Mouse (Mus musculus) CH12.LX (cell line): ENCODE results near the gene Rbms1. TPM values are rescaled to one million over a fixed set of nuclear protein-coding genes. Genes with fewer than 3 reads are reported as not detected.

Source experiments
- DNase-seq: peaks from one replicate; pipeline ENCODE4 v3.0.0-alpha.2; 2013; ENCODE audit errors: extremely low read depth
- H3K27ac ChIP-seq: 2 replicates; pipeline ENCODE4 v1.5.1; 2012; ENCODE audit warnings: low read depth, mild to moderate bottlenecking, control low read depth, moderate library complexity; ENCODE audit not compliant: insufficient read depth
- H3K27me3 ChIP-seq: replicated peaks from 2 replicates; pipeline ENCODE3; 2012; ENCODE audit warnings: inconsistent platforms
- H3K36me3 ChIP-seq, 2 experiments: replicated peaks in 1 of 2; 2 replicates each; pipeline versions ENCODE3 to v1.6.1; 2012; ENCODE audit warnings: inconsistent platforms in 1 of 2, low read length in 1 of 2, mild to moderate bottlenecking in 1 of 2, mixed read lengths in 1 of 2, moderate library complexity in 1 of 2; ENCODE audit not compliant: control insufficient read depth in 1 of 2, insufficient read depth in 1 of 2
- H3K4me1 ChIP-seq, 2 experiments: 2 replicates each; pipeline ENCODE4 v1.6.1; 2012; ENCODE audit warnings: inconsistent platforms in 1 of 2, moderate library complexity in 1 of 2; ENCODE audit not compliant: insufficient read depth in 2 of 2, control insufficient read depth in 1 of 2
- H3K4me2 ChIP-seq: 2 replicates; pipeline ENCODE4 v1.6.1; 2012; ENCODE audit warnings: low read depth, mild to moderate bottlenecking, control low read depth; ENCODE audit not compliant: poor library complexity, insufficient read depth, severe bottlenecking
- H3K4me3 ChIP-seq, 3 experiments: fragments of 150-350 bp in 1 of 3; sonication (generic) in 1 of 3; replicated peaks in 1 of 3; 2 replicates each; pipeline versions ENCODE3 to v1.5.1; 2011 to 2012; ENCODE audit warnings: low read depth in 2 of 3, low read length in 2 of 3, mild to moderate bottlenecking in 2 of 3, moderate library complexity in 2 of 3, control low read depth in 1 of 3, improper control_type of control experiment in 1 of 3, inconsistent platforms in 1 of 3, mixed read lengths in 1 of 3; ENCODE audit not compliant: poor library complexity in 1 of 3
- H3K79me2 ChIP-seq: replicated peaks from 2 replicates; pipeline ENCODE4 v1.6.1; 2012; ENCODE audit warnings: mild to moderate bottlenecking, moderate library complexity; ENCODE audit not compliant: control insufficient read depth, poor library complexity, insufficient read depth, severe bottlenecking; ENCODE audit errors: extremely low read depth
- H3K9ac ChIP-seq: 2 replicates; pipeline ENCODE4 v1.6.1; 2012; ENCODE audit warnings: low read depth, mild to moderate bottlenecking, control low read depth, moderate library complexity; ENCODE audit not compliant: insufficient read depth
- H3K9me3 ChIP-seq: replicated peaks from 2 replicates; pipeline ENCODE3; 2012; ENCODE audit warnings: low read length, inconsistent platforms, mixed read lengths
- CHD2 ChIP-seq: IDR thresholded peaks from 2 replicates; pipeline ENCODE4 v1.6.1; 2011; ENCODE audit warnings: low read length, improper control_type of control experiment
- CTCF ChIP-seq, 2 experiments: IDR thresholded peaks in 1 of 2; conservative IDR thresholded peaks in 1 of 2; 2 replicates each; pipeline ENCODE4 v1.5.1; 2011 to 2012; ENCODE audit warnings: low read depth in 2 of 2, low read length in 2 of 2, improper control_type of control experiment in 1 of 2, inconsistent platforms in 1 of 2, mild to moderate bottlenecking in 1 of 2, moderate library complexity in 1 of 2
- ELF1 ChIP-seq: IDR thresholded peaks from 2 replicates; pipeline ENCODE4 v1.6.1; 2014; ENCODE audit warnings: low read depth, mild to moderate bottlenecking, inconsistent platforms, low read length, improper control_type of control experiment
- EP300 ChIP-seq: IDR thresholded peaks from 2 replicates; pipeline ENCODE4 v1.6.1; 2011; ENCODE audit warnings: low read length, improper control_type of control experiment
- JUND ChIP-seq: conservative IDR thresholded peaks from 2 replicates; pipeline ENCODE4 v1.6.1; 2011; ENCODE audit warnings: low read depth, low read length, improper control_type of control experiment
- MAX ChIP-seq: IDR thresholded peaks from 2 replicates; pipeline ENCODE4 v1.6.1; 2011; ENCODE audit warnings: low read length, improper control_type of control experiment
- MAZ ChIP-seq: IDR thresholded peaks from 2 replicates; pipeline ENCODE4 v1.6.1; 2012; ENCODE audit warnings: low read depth, mild to moderate bottlenecking, inconsistent platforms, low read length, improper control_type of control experiment, moderate library complexity
- MYC ChIP-seq: IDR thresholded peaks from 2 replicates; pipeline ENCODE4 v1.6.1; 2011; ENCODE audit warnings: low read depth, mild to moderate bottlenecking, improper control_type of control experiment, low read length
- POLR2A ChIP-seq: IDR thresholded peaks from 2 replicates; pipeline ENCODE4 v1.6.1; 2011; ENCODE audit warnings: low read depth, mild to moderate bottlenecking, improper control_type of control experiment, low read length
- RCOR1 ChIP-seq: conservative IDR thresholded peaks from 2 replicates; pipeline ENCODE4 v1.6.1; 2012; ENCODE audit warnings: low read depth, mild to moderate bottlenecking, inconsistent platforms, low read length, improper control_type of control experiment
- SMC3 ChIP-seq: IDR thresholded peaks from 2 replicates; pipeline ENCODE4 v1.6.1; 2011; ENCODE audit warnings: low read depth, low read length, improper control_type of control experiment
- TBP ChIP-seq: conservative IDR thresholded peaks from 2 replicates; pipeline ENCODE4 v1.6.1; 2011; ENCODE audit warnings: low read depth, low read length, improper control_type of control experiment
- UBTF ChIP-seq: IDR thresholded peaks from 2 replicates; pipeline ENCODE4 v1.6.1; 2012; ENCODE audit warnings: low read depth, mild to moderate bottlenecking, inconsistent platforms, low read length, improper control_type of control experiment, moderate library complexity
- USF1 ChIP-seq: IDR thresholded peaks from 2 replicates; pipeline ENCODE4 v1.6.1; 2014; ENCODE audit warnings: low read depth, mild to moderate bottlenecking, inconsistent platforms, low read length, improper control_type of control experiment
- USF2 ChIP-seq: conservative IDR thresholded peaks from 2 replicates; pipeline ENCODE4 v1.6.1; 2011; ENCODE audit warnings: low read depth, low read length, improper control_type of control experiment
- ZMIZ1 ChIP-seq: IDR thresholded peaks from 2 replicates; pipeline ENCODE4 v1.6.1; 2012; ENCODE audit warnings: low read depth, mild to moderate bottlenecking, inconsistent platforms, low read length, improper control_type of control experiment
- ZNF384 ChIP-seq: IDR thresholded peaks from 2 replicates; pipeline ENCODE4 v1.6.1; 2012; ENCODE audit warnings: low read depth, low read length, improper control_type of control experiment, inconsistent platforms
- dilution Hi-C: fragments of 300-500 bp; cut with MboI; formaldehyde crosslinking; loops from 2 replicates; pipeline ENCODE4 v1.14.3; 2020; ENCODE audit warnings: low sequenced_read_pairs; ENCODE audit not compliant: extremely low pct_unique_long_range_greater_than_20kb, extremely low pct_ligation_motif_present
- in situ Hi-C: fragments of 300-500 bp; cut with MboI; formaldehyde crosslinking; loops from 3 replicates; pipeline ENCODE4 v1.14.3; 2019; ENCODE audit warnings: low sequenced_read_pairs, low pct_ligation_motif_present, low pct_unique_long_range_greater_than_20kb, mixed read lengths
- polyA plus RNA-seq: library from polyadenylated mRNA; unstranded; fragments of >175 nt; gene quantifications from 2 replicates; pipeline ENCODE4 v1.2.1, GENCODE M21; 2012; ENCODE audit warnings: low read depth; ENCODE audit not compliant: insufficient read length
- total RNA-seq, 2 experiments: library from RNA; depleted of rRNA; stranded (reverse); fragments of 300-350 nt in 1 of 2; fragments of >200 nt in 1 of 2; gene quantifications; 2 replicates each; pipeline ENCODE4 v1.2.3; 2012 to 2014

Rbms1 gene
- total and polyA plus RNA-seq, 3 experiments: 10.6 to 33.9 (median 12.6) TPM

GRCm38 (mm10) chr2:60858116-60858515, 104.9 kb downstream of the Rbms1 start:
- Histone ChIP-seq H3K4me1 (peaks cover 3 to 29% of the 10 kb centered on the region in 2 experiments; a peak in 3 of 4 replicates), H3K4me2 (no peak overlapping the region), H3K27ac (no peak overlapping the region), H3K9ac (no peak overlapping the region), H3K9me3 (peaks cover 5% of the 10 kb centered on the region), H3K36me3 (peaks cover 0 to 32% of the 10 kb centered on the region in 2 experiments), H3K79me2 (no peaks in the 10 kb centered on the region), H3K4me3 (no peak overlapping the region), H3K27me3 (no peaks in the 10 kb centered on the region)
- dilution Hi-C loops: no loop called here
- TF ChIP-seq JUND (no peak), EP300 (no peak), MAZ (no peak), TBP (no peak), USF2 (no peak), MAX (no peak), MYC (no peak)
- no peak for DNase-seq
- in situ Hi-C loops: no loop called here

GRCm38 (mm10) chr2:60856097-60856496, 106.9 kb downstream of the Rbms1 start:
- no peaks in the 10 kb centered on the region for H3K27me3 ChIP-seq
- in situ Hi-C loops: no loop called here
- H3K27ac ChIP-seq: no peak overlapping the region
- H3K4me3 ChIP-seq: no peak overlapping the region
- H3K79me2 ChIP-seq: no peaks in the 10 kb centered on the region
- no peak overlapping the region for H3K4me2 ChIP-seq
- H3K4me1 ChIP-seq: peaks cover 3 to 48% of the 10 kb centered on the region in 2 experiments; a peak in 3 of 4 replicates
- no peak for DNase-seq
- dilution Hi-C loops: no loop called here
- TF ChIP-seq POLR2A (no peak), RCOR1 (no peak), UBTF (no peak), CTCF (conservative IDR thresholded peaks at IDR 0.05 in 1 of 2, IDR thresholded peaks at IDR 0.05 in 1 of 2; ENCODE audit: low read depth in 2 of 2, low read length in 2 of 2) (no peak), JUND (no peak), CHD2 (no peak), USF1 (no peak), MAZ (no peak), ZNF384 (no peak), ELF1 (no peak), MAX (no peak), ZMIZ1 (no peak), EP300 (no peak), SMC3 (no peak)
- TF ChIP-seq, all 38 proteins: peak for 0
- Histone ChIP-seq H3K9ac (no peak overlapping the region), H3K36me3 (peaks cover 0 to 26% of the 10 kb centered on the region in 2 experiments), H3K9me3 (no peaks in the 10 kb centered on the region)
